In the genomic region with DNA sequence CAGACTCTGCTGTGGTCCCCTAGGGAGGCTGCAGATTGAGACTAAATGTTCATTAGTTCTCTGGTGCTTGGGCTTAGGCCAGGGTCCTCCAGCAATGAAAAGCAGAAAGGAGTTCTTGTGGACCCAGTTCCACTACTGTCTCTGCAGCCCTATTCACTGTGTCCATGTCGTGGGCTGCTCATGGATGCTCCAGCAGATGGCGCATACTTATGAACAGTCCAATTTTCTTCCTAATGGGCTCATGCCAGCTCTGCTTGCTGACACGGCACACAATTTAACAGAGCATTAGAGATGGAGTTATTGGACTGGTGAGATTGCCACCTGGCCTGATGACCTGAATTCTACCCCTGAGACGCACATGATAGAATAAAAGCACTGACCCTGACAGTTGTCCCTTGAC, we compare ENCODE assay signal across 9 mouse cellular contexts. TPM values are rescaled to one million over a fixed set of nuclear protein-coding genes. Genes with fewer than 3 reads are reported as not detected.
DNase-seq lines count a peak whose midpoint lies in the region; ATAC-seq lines count a peak whose summit lies in the region.
"Had no signal": no experiment of that assay in that cellular context is flagged by ENCODE, and none has a peak within 500 bp of the region (broad histone marks: within the 10 kb centered on the region; RNA-seq: fewer than 3 reads in every experiment).

No protein-coding gene starts in this region.

- 36% methylated on average over 4 of the region's 4 CpGs for WGBS in kidney, embryonic 15.5 days
- 41% methylated on average over 4 of the region's 4 CpGs for WGBS in forebrain, embryonic 13.5 days

- H3K36me3 ChIP-seq in kidney, embryonic 15.5 days: no peaks in the 10 kb centered on the region
- no peaks in the 10 kb centered on the region for H3K36me3 ChIP-seq in forebrain, embryonic 13.5 days (ENCODE audit: poor library complexity, severe bottlenecking)
- H3K36me3 ChIP-seq: liver, embryonic 15.5 days had no signal

- DNase-seq in kidney, adult 11 months: peak; percentile 11
- DNase-seq in adrenal gland, postnatal 25 days: peak; percentile 27
- peak; percentile 65 to 73 for DNase-seq in kidney, postnatal 4 days
- peak; percentile 60 for DNase-seq in lung, postnatal 10 days
- DNase-seq in right cerebral cortex, postnatal 36 days (ENCODE audit: low spot score in 2 of 2): peak; percentile 59 to 60
- no peak for DNase-seq in thymus, postnatal 25 days

- peaks cover 5% of the 10 kb centered on the region for H3K27me3 ChIP-seq in kidney, embryonic 15.5 days
- H3K27me3 ChIP-seq in forebrain, embryonic 13.5 days: peaks cover 11% of the 10 kb centered on the region; the same call in 1 of the 2 replicates

- ATAC-seq in kidney, embryonic 15.5 days (replicated peaks; ENCODE audit: low FRiP score): no peak
- peak; percentile 75 for ATAC-seq in forebrain, embryonic 13.5 days

- H3K4me1 ChIP-seq in kidney, embryonic 15.5 days: no peaks in the 10 kb centered on the region
- H3K4me1 ChIP-seq in forebrain, embryonic 13.5 days: no peaks in the 10 kb centered on the region
- H3K4me1 ChIP-seq: liver, embryonic 15.5 days had no signal

- no peak overlapping the region for H3K4me2 ChIP-seq in kidney, embryonic 15.5 days
- no peak overlapping the region for H3K4me2 ChIP-seq in forebrain, embryonic 13.5 days
- H3K4me2 ChIP-seq: liver, embryonic 15.5 days had no signal

- H3K27ac ChIP-seq in kidney, embryonic 15.5 days: no peak overlapping the region
- no peak overlapping the region for H3K27ac ChIP-seq in forebrain, embryonic 13.5 days
- H3K27ac ChIP-seq: liver, embryonic 15.5 days had no signal

- H3K4me3 ChIP-seq in kidney, embryonic 15.5 days (replicated peaks): no peak overlapping the region
- no peak overlapping the region for H3K4me3 ChIP-seq in forebrain, embryonic 13.5 days
- H3K4me3 ChIP-seq: liver, embryonic 15.5 days had no signal

- H3K9me3 ChIP-seq in kidney, embryonic 15.5 days (replicated peaks): no peaks in the 10 kb centered on the region
- no peaks in the 10 kb centered on the region for H3K9me3 ChIP-seq in forebrain, embryonic 13.5 days (replicated peaks)
- H3K9me3 ChIP-seq: liver, embryonic 15.5 days had no signal

- H3K9ac ChIP-seq in kidney, embryonic 15.5 days: no peak overlapping the region
- H3K9ac ChIP-seq in forebrain, embryonic 13.5 days: no peak overlapping the region
- H3K9ac ChIP-seq: liver, embryonic 15.5 days had no signal

RNA-seq across cellular contexts. Expression of a gene that starts 28.3 kb away (rescaled TPM):
- polyA plus RNA-seq in kidney, embryonic 15.5 days (2015; fragmentation: Nextera tagmentation; extraction: Ambion mirVana): not detected in 2 replicates
- 0.06 TPM in 1 of 2 replicates, not detected in the other for total RNA-seq in adrenal gland, postnatal 25 days (2021)
- polyA plus RNA-seq in forebrain, embryonic 13.5 days (2015; fragmentation: Nextera tagmentation; extraction: Ambion mirVana): 0.08 TPM in 1 of 2 replicates, not detected in the other
